Mouse (Mus musculus): ENCODE measurements around the gene Ccar1. TPM values are rescaled to one million over a fixed set of nuclear protein-coding genes. Genes with fewer than 3 reads are reported as not detected.
"Not testable (repeated sequence)": the region's sequence is repeated elsewhere in the genome, so short reads cannot be mapped to it uniquely, and the experiment has no call there.

Ccar1 gene
- polyA plus RNA-seq, 1 experiment: 44.4 TPM

DNA sequence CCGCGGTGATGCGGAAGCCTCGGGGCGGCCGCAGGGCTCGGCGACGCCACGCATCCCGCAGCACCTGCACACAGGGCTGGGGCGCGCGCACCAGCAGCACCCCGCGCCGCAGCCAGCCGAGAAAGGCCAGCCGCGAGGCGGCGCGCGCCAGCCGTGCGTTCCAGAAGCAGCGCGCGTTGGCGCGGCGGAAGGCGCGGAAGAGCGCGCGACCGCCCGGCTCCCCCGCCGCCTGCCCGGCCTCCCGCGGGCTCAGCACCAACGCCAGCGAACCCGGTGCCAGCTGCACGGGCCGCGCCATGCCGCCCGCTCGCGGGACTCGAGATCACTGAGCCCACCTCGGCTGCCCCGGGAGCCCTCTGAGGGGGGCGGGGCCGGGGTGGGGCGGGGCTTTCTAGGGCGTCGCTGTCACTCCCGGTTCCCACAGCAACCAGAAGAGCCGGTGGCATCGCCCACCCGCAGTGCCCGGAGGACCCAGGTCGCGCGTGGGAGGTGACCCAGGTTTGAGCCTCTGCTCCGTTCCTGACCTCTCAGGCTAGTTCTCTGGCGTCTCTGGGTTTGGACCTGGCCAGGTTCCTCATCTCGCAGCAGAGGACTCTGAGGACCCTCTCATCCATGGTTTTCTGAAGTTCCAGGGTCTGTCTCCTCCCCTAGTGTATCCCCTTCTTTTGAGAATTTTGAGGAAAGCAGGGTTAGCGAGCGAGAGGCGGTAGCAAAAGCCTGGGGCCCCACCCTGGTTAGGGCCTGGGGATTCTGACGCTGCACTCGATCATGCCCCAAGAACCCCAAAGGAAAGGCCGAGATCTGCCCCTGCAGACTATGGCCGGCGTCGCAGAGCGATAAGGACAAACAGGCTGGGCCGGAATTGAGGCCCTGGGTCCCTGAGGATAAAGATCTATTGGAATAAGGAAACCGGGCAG, 66.1 kb downstream of the Ccar1 start, which contains the start of gene Stox1:
Stox1 (minus strand) TSS at position 358 of the 917 bp plus-strand sequence.
- no peaks in the 10 kb centered on the region for H3K36me3 ChIP-seq (ENCODE audit: control insufficient read depth, insufficient read depth, low read length)
- H3K4me1 ChIP-seq (ENCODE audit: control insufficient read depth, insufficient read depth, insufficient read length): peaks cover 2% of the 10 kb centered on the region
- peak within 1 kb of the TSS; percentile 63; the same call in 1 of the 2 replicates for H3K4me3 ChIP-seq (ENCODE audit: extremely low read depth, insufficient read depth, insufficient read length)
- 3% methylated on average over 84 of the region's 85 CpGs for WGBS
- DNase-seq (ENCODE audit: low read depth in 1 of 2, low spot score in 2 of 2): peak; percentile 7 to 40
- H3K27me3 ChIP-seq (ENCODE audit: control insufficient read depth, insufficient read depth, low read length): peaks cover 9% of the 10 kb centered on the region; the same call in 1 of the 2 replicates
- no peak within 1 kb of the TSS for H3K27ac ChIP-seq (ENCODE audit: insufficient read depth, low read length)
- TF ChIP-seq POLR2A (IDR thresholded peaks at IDR 0.05; ENCODE audit: low read depth, low read length) (no peak), CTCF (IDR thresholded peaks at IDR 0.05; ENCODE audit: extremely low read depth, insufficient read depth, insufficient read length, insufficient replicate concordance) (0 out of 2 replicates have a peak, but pooled peaks have one; percentile 5)

GRCm38 (mm10) chr10:62724936-62725335, 67.2 kb downstream of the Ccar1 start:
- TF ChIP-seq POLR2A (IDR thresholded peaks at IDR 0.05; ENCODE audit: low read depth, low read length) (no peak), CTCF (IDR thresholded peaks at IDR 0.05; ENCODE audit: extremely low read depth, insufficient read depth, insufficient read length, insufficient replicate concordance) (no peak)
- Histone ChIP-seq H3K27ac (ENCODE audit: insufficient read depth, low read length) (no peak overlapping the region), H3K27me3 (ENCODE audit: control insufficient read depth, insufficient read depth, low read length) (peaks cover 9% of the 10 kb centered on the region; the same call in 1 of the 2 replicates), H3K36me3 (ENCODE audit: control insufficient read depth, insufficient read depth, low read length) (no peaks in the 10 kb centered on the region), H3K4me3 (ENCODE audit: extremely low read depth, insufficient read depth, insufficient read length) (no peak overlapping the region), H3K4me1 (ENCODE audit: control insufficient read depth, insufficient read depth, insufficient read length) (peaks cover 2% of the 10 kb centered on the region)
- DNase-seq (ENCODE audit: low read depth in 1 of 2, low spot score in 2 of 2): no peak
- WGBS: 17% methylated on average over 7 of the region's 7 CpGs

- Histone ChIP-seq H3K4me1 (ENCODE audit: control insufficient read depth, insufficient read depth, insufficient read length) (peaks cover 2% of the 10 kb centered on the region), H3K27ac (ENCODE audit: insufficient read depth, low read length) (no peak overlapping the region), H3K4me3 (ENCODE audit: extremely low read depth, insufficient read depth, insufficient read length) (no peak overlapping the region), H3K27me3 (ENCODE audit: control insufficient read depth, insufficient read depth, low read length) (peaks cover 9% of the 10 kb centered on the region; the same call in 1 of the 2 replicates), H3K36me3 (ENCODE audit: control insufficient read depth, insufficient read depth, low read length) (no peaks in the 10 kb centered on the region)
- 60% methylated on average over 4 of the region's 4 CpGs for WGBS
- TF ChIP-seq POLR2A (IDR thresholded peaks at IDR 0.05; ENCODE audit: low read depth, low read length): no peak
- TF ChIP-seq CTCF (IDR thresholded peaks at IDR 0.05; ENCODE audit: extremely low read depth, insufficient read depth, insufficient read length, insufficient replicate concordance): no peak
- DNase-seq (ENCODE audit: low read depth in 1 of 2, low spot score in 2 of 2): no peak
Measured at GRCm38 (mm10) chr10:62722701-62723100, 69.4 kb downstream of the Ccar1 start.

DNA sequence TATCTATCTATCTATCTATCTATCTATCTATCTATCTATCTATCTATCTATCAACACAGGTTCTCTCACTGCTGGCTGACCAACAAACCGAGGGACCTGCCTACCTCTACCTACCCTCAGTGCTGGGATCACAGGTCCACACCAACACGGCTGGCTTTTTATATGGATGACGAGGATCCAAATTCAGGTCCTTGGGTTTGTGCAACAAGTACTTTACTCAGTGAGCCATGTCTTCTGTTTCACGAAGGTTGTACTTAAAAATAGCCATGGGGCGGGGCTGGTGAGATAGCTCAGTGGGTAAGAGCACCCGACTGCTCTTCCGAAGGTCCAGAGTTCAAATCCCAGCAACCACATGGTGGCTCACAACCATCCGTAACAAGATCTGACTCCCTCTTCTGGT, 71.5 kb downstream of the Ccar1 start:
- H3K27ac ChIP-seq (ENCODE audit: insufficient read depth, low read length); H3K36me3 ChIP-seq (ENCODE audit: control insufficient read depth, insufficient read depth, low read length); DNase-seq (ENCODE audit: low read depth in 1 of 2, low spot score in 2 of 2); H3K4me1 ChIP-seq (ENCODE audit: control insufficient read depth, insufficient read depth, insufficient read length); H3K27me3 ChIP-seq (ENCODE audit: control insufficient read depth, insufficient read depth, low read length); H3K4me3 ChIP-seq (ENCODE audit: extremely low read depth, insufficient read depth, insufficient read length): not testable (repeated sequence)
- 89% methylated on average over 8 of the region's 8 CpGs for WGBS

- no peak overlapping the region for H3K4me3 ChIP-seq (ENCODE audit: extremely low read depth, insufficient read depth, insufficient read length)
- no peaks in the 10 kb centered on the region for H3K36me3 ChIP-seq (ENCODE audit: control insufficient read depth, insufficient read depth, low read length)
- WGBS: 66% methylated on average over 10 of the region's 10 CpGs
- H3K27me3 ChIP-seq (ENCODE audit: control insufficient read depth, insufficient read depth, low read length): no peaks in the 10 kb centered on the region
- TF ChIP-seq CTCF (IDR thresholded peaks at IDR 0.05; ENCODE audit: extremely low read depth, insufficient read depth, insufficient read length, insufficient replicate concordance) (no peak), POLR2A (IDR thresholded peaks at IDR 0.05; ENCODE audit: low read depth, low read length) (no peak)
- no peaks in the 10 kb centered on the region for H3K4me1 ChIP-seq (ENCODE audit: control insufficient read depth, insufficient read depth, insufficient read length)
- no peak overlapping the region for H3K27ac ChIP-seq (ENCODE audit: insufficient read depth, low read length)
- DNase-seq (ENCODE audit: low read depth in 1 of 2, low spot score in 2 of 2): no peak
Measured at GRCm38 (mm10) chr10:62713457-62713856, 78.6 kb downstream of the Ccar1 start.

- H3K36me3 ChIP-seq (ENCODE audit: control insufficient read depth, insufficient read depth, low read length): no peaks in the 10 kb centered on the region
- TF ChIP-seq POLR2A (IDR thresholded peaks at IDR 0.05; ENCODE audit: low read depth, low read length) (no peak), CTCF (IDR thresholded peaks at IDR 0.05; ENCODE audit: extremely low read depth, insufficient read depth, insufficient read length, insufficient replicate concordance) (no peak)
- no peaks in the 10 kb centered on the region; the same call in 1 of the 2 replicates for H3K27me3 ChIP-seq (ENCODE audit: control insufficient read depth, insufficient read depth, low read length)
- H3K27ac ChIP-seq (ENCODE audit: insufficient read depth, low read length): no peak overlapping the region
- H3K4me3 ChIP-seq (ENCODE audit: extremely low read depth, insufficient read depth, insufficient read length): no peak overlapping the region
- H3K4me1 ChIP-seq (ENCODE audit: control insufficient read depth, insufficient read depth, insufficient read length): no peaks in the 10 kb centered on the region
- DNase-seq (ENCODE audit: low read depth in 1 of 2, low spot score in 2 of 2): no peak
- 78% methylated on average over 4 of the region's 4 CpGs for WGBS
Measured at GRCm38 (mm10) chr10:62703579-62703978, 88.5 kb downstream of the Ccar1 start.

GRCm38 (mm10) chr10:62702436-62702835, 89.7 kb downstream of the Ccar1 start:
- Histone ChIP-seq H3K27me3 (ENCODE audit: control insufficient read depth, insufficient read depth, low read length) (no peaks in the 10 kb centered on the region; the same call in 1 of the 2 replicates), H3K4me3 (ENCODE audit: extremely low read depth, insufficient read depth, insufficient read length) (no peak overlapping the region), H3K27ac (ENCODE audit: insufficient read depth, low read length) (no peak overlapping the region), H3K36me3 (ENCODE audit: control insufficient read depth, insufficient read depth, low read length) (no peaks in the 10 kb centered on the region), H3K4me1 (ENCODE audit: control insufficient read depth, insufficient read depth, insufficient read length) (no peaks in the 10 kb centered on the region)
- TF ChIP-seq POLR2A (IDR thresholded peaks at IDR 0.05; ENCODE audit: low read depth, low read length): no peak
- TF ChIP-seq CTCF (IDR thresholded peaks at IDR 0.05; ENCODE audit: extremely low read depth, insufficient read depth, insufficient read length, insufficient replicate concordance): no peak
- 86% methylated on average over 4 of the region's 4 CpGs for WGBS
- DNase-seq (ENCODE audit: low read depth in 1 of 2, low spot score in 2 of 2): no peak

Other genes with a start within 250 kb of the Ccar1 start
- 16.8 and 23.5 TPM in 2 replicates for gene Kif1bp, start 213.8 kb downstream of the Ccar1 start, polyA plus RNA-seq (2012; rRNA removed)
- gene Ddx21, start 190.0 kb downstream of the Ccar1 start, polyA plus RNA-seq (2012; rRNA removed): 10.3 and 11.8 TPM in 2 replicates
- gene Ddx50, start 141.1 kb downstream of the Ccar1 start, polyA plus RNA-seq (2012; rRNA removed): 6.1 and 6.4 TPM in 2 replicates
- gene Stox1, start 66.2 kb downstream of the Ccar1 start, polyA plus RNA-seq (2012; rRNA removed): 0.14 and 0.20 TPM in 2 replicates
- 0.84 and 1.1 TPM in 2 replicates for gene Tet1, start 116.7 kb upstream of the Ccar1 start, polyA plus RNA-seq (2012; rRNA removed)
- gene Slc25a16, start 128.3 kb upstream of the Ccar1 start, polyA plus RNA-seq (2012; rRNA removed): 8.5 and 21.5 TPM in 2 replicates
- gene Dna2, start 154.7 kb upstream of the Ccar1 start, polyA plus RNA-seq (2012; rRNA removed): 4.7 and 6.4 TPM in 2 replicates
- 2.6 and 3.0 TPM in 2 replicates for gene Rufy2, start 187.9 kb upstream of the Ccar1 start, polyA plus RNA-seq (2012; rRNA removed)
- gene Hnrnph3, start 231.9 kb upstream of the Ccar1 start, polyA plus RNA-seq (2012; rRNA removed): 9.0 and 11.2 TPM in 2 replicates
- gene Pbld2, start 232.0 kb upstream of the Ccar1 start, polyA plus RNA-seq (2012; rRNA removed): 0.55 and 0.74 TPM in 2 replicates

Data from spleen, adult 2 months (tissue).